17 mouse cellular contexts compared by ENCODE assay signal in the genomic region with DNA sequence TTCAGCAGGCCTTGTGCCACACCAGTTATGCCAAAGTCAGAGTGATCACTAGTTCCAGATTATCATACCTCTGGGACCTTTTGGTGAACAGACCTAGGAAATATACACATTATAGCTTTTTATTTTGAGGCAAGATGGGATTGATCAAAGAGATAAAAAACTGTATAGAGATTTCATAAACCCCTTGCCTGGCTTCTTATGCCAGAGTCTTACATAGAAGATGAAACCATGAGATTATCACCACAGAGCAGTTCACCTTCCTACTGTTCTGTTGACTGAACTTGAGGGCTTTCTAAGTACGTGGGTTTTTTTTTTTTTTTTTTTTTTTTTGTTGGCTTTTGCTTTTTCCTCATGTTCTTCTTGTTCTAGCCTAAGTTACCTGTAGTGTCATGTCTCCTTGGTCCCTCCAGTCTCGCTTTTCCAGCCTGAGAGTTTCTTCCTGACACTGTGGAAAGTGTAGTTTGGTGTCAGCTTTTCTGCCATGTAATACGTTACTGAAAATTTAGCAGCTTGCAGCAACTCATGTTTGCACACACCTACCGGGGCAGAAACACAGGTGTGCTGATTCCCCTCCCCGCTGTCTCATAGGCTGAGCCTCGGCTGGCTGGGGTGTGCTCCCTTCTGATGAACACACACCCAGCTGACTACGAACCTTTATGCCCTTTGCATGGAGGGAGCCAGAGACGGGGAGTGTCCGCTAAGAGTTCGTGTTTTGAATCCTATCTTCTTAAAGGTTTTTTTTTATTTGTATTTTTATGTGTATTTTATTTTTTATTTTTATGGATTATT. TPM values are rescaled to one million over a fixed set of nuclear protein-coding genes. Genes with fewer than 3 reads are reported as not detected.
DNase-seq lines count a peak whose midpoint lies in the region; ATAC-seq and TF ChIP-seq lines count a peak whose summit lies in the region.
"Had no signal": no experiment of that assay in that cellular context is flagged by ENCODE, and none has a peak within 500 bp of the region (broad histone marks: within the 10 kb centered on the region; RNA-seq: fewer than 3 reads in every experiment).

No protein-coding gene starts in this region.

- no peak for TF ChIP-seq CTCF in heart, postnatal 0 days (IDR thresholded peaks at IDR 0.05; ENCODE audit: low read depth)
- TF ChIP-seq CTCF in stomach, postnatal 0 days (IDR thresholded peaks at IDR 0.05; ENCODE audit: low read depth): no peak

- no peak overlapping the region; the same call in 1 of the 2 replicates for H3K4me2 ChIP-seq in heart, postnatal 0 days (ENCODE audit: low read depth, low read length)
- H3K4me2 ChIP-seq in liver, embryonic 11.5 days: peak overlapping the region; percentile 88
- no peak overlapping the region for H3K4me2 ChIP-seq in stomach, postnatal 0 days (replicated peaks; ENCODE audit: low read depth)
- H3K4me2 ChIP-seq: embryonic facial prominence, embryonic 12.5 days; neural tube, embryonic 13.5 days had no signal

- H3K4me1 ChIP-seq in heart, postnatal 0 days (ENCODE audit: control insufficient read depth, insufficient read depth): peaks cover 13% of the 10 kb centered on the region; the same call in 1 of the 2 replicates
- H3K4me1 ChIP-seq in liver, embryonic 11.5 days (replicated peaks; ENCODE audit: control insufficient read depth, insufficient read depth, low read length): peaks cover 12% of the 10 kb centered on the region
- H3K4me1 ChIP-seq in stomach, postnatal 0 days (replicated peaks; ENCODE audit: control insufficient read depth, insufficient read depth): no peaks in the 10 kb centered on the region

- H3K9me3 ChIP-seq in heart, postnatal 0 days (replicated peaks; ENCODE audit: control insufficient read depth, low read length): no peaks in the 10 kb centered on the region
- no peaks in the 10 kb centered on the region for H3K9me3 ChIP-seq in liver, embryonic 11.5 days (ENCODE audit: control insufficient read depth, low read length)
- H3K9me3 ChIP-seq in stomach, postnatal 0 days (ENCODE audit: control insufficient read depth, low read length): no peaks in the 10 kb centered on the region
- H3K9me3 ChIP-seq: embryonic facial prominence, embryonic 12.5 days; forebrain, embryonic 10.5 days; hindbrain, embryonic 10.5 days; neural tube, embryonic 13.5 days had no signal

- no peak overlapping the region for H3K9ac ChIP-seq in heart, postnatal 0 days (replicated peaks; ENCODE audit: low read depth, low read length)
- peak overlapping the region; percentile 30 for H3K9ac ChIP-seq in liver, embryonic 11.5 days (ENCODE audit: low read depth, low read length)
- H3K9ac ChIP-seq in stomach, postnatal 0 days (ENCODE audit: low read length): no peak overlapping the region
- H3K9ac ChIP-seq: embryonic facial prominence, embryonic 12.5 days; neural tube, embryonic 13.5 days had no signal

- no peak overlapping the region for H3K4me3 ChIP-seq in heart, postnatal 0 days (ENCODE audit: low read depth, low read length)
- H3K4me3 ChIP-seq in liver, embryonic 11.5 days (ENCODE audit: low read depth, low read length): peak overlapping the region; percentile 37
- H3K4me3 ChIP-seq in stomach, postnatal 0 days (ENCODE audit: low read depth, low read length): no peak overlapping the region
- H3K4me3 ChIP-seq: embryonic facial prominence, embryonic 12.5 days; forebrain, embryonic 10.5 days; hindbrain, embryonic 10.5 days; neural tube, embryonic 13.5 days had no signal

- no peak for DNase-seq in heart, postnatal 0 days (ENCODE audit: low spot score)
- DNase-seq in heart, adult 9 months (ENCODE audit: low spot score in 2 of 2): no peak
- DNase-seq in liver, embryonic 11.5 days (ENCODE audit: low spot score): no peak
- peak; percentile 34 for DNase-seq in stomach, postnatal 0 days (ENCODE audit: low spot score)
- DNase-seq in layer of hippocampus, postnatal 14 days (ENCODE audit: low spot score in 2 of 2): no peak
- DNase-seq in B cell, adult 2 months: no peak
- no peak for DNase-seq in left cerebral cortex, adult 8-10 months (ENCODE audit: low spot score in 2 of 2)
- DNase-seq: cerebellum, adult 11-12 months; gastrocnemius, postnatal 36 days; kidney, adult 9 months; kidney, postnatal 4 days; lung, postnatal 14 days had no signal

- H3K36me3 ChIP-seq in heart, postnatal 0 days (replicated peaks; ENCODE audit: control insufficient read depth, insufficient read depth, low read length): peaks cover 11% of the 10 kb centered on the region; the same call in 1 of the 2 replicates
- H3K36me3 ChIP-seq in liver, embryonic 11.5 days (ENCODE audit: control insufficient read depth, insufficient read depth, low read length): peaks cover 15% of the 10 kb centered on the region
- H3K36me3 ChIP-seq in stomach, postnatal 0 days (ENCODE audit: control insufficient read depth, insufficient read depth, low read length): no peaks in the 10 kb centered on the region

- no peak for ATAC-seq in heart, postnatal 0 days (ENCODE audit: insufficient read depth, low read depth)
- ATAC-seq in liver, embryonic 11.5 days (replicated peaks; ENCODE audit: low FRiP score): no peak
- ATAC-seq in stomach, postnatal 0 days (ENCODE audit: low FRiP score, low TSS enrichment): no peak
- ATAC-seq: activated CD4-positive, CD25-positive, alpha-beta regulatory T cell, adult 4 months had no signal

- TF ChIP-seq EP300 in heart, postnatal 0 days (IDR thresholded peaks at IDR 0.05; ENCODE audit: low read depth): no peak
- no peak for TF ChIP-seq EP300 in stomach, postnatal 0 days (optimal IDR thresholded peaks at IDR 0.05)

- H3K27me3 ChIP-seq in heart, postnatal 0 days (ENCODE audit: control insufficient read depth, insufficient read depth, low read length): no peaks in the 10 kb centered on the region
- H3K27me3 ChIP-seq in liver, embryonic 11.5 days (replicated peaks; ENCODE audit: control insufficient read depth, insufficient read depth, low read length): no peaks in the 10 kb centered on the region
- no peaks in the 10 kb centered on the region for H3K27me3 ChIP-seq in stomach, postnatal 0 days (ENCODE audit: control insufficient read depth, insufficient read depth, low read length)
- H3K27me3 ChIP-seq: embryonic facial prominence, embryonic 12.5 days; neural tube, embryonic 13.5 days had no signal

- H3K27ac ChIP-seq in heart, postnatal 0 days (ENCODE audit: low read depth): peak overlapping the region; percentile 8; the same call in 1 of the 2 replicates
- peak overlapping the region; percentile 94 for H3K27ac ChIP-seq in liver, embryonic 11.5 days (ENCODE audit: low read depth, low read length)
- H3K27ac ChIP-seq in stomach, postnatal 0 days (replicated peaks): no peak overlapping the region
- H3K27ac ChIP-seq: embryonic facial prominence, embryonic 12.5 days; forebrain, embryonic 10.5 days; hindbrain, embryonic 10.5 days; neural tube, embryonic 13.5 days had no signal

- WGBS in heart, postnatal 0 days: 85% methylated on average over 10 of the region's 10 CpGs
- WGBS in liver, embryonic 11.5 days: 75% methylated on average over 10 of the region's 10 CpGs
- WGBS in stomach, postnatal 0 days: 69% methylated on average over 10 of the region's 10 CpGs

RNA-seq across cellular contexts. Expression of a gene that starts 4.3 kb away (rescaled TPM):
- 1.1 and 2.3 TPM in 2 replicates for total RNA-seq in heart, postnatal 0 days (2014; rRNA removed; ENCODE audit: low replicate concordance)
- 4.7 and 5.1 TPM in 2 replicates for polyA plus RNA-seq in heart, postnatal 0 days (2015; fragmentation: Nextera tagmentation; extraction: Ambion mirVana)
- 133 and 139 TPM in 2 replicates for polyA plus RNA-seq in liver, embryonic 11.5 days (2014; fragmentation: Nextera tagmentation; extraction: Ambion mirVana)
- 4.0 and 5.0 TPM in 2 replicates for polyA plus RNA-seq in stomach, postnatal 0 days (2015; fragmentation: Nextera tagmentation; extraction: Ambion mirVana)
- total RNA-seq in layer of hippocampus, postnatal 14 days (2021): 1 to 10 TPM; 1.3 to 3.0 TPM
- 1 to 10 TPM in 2 of 4 experiments, under 1 TPM in 2; 0.55 to 1.4 (median 1.0) TPM for total RNA-seq in left cerebral cortex, adult 8-10 months (2022)

RNA-seq across cellular contexts. Expression of a gene that starts 49.9 kb away (rescaled TPM):
- 0.76 and 9.7 TPM in 2 replicates for total RNA-seq in heart, postnatal 0 days (2014; rRNA removed; ENCODE audit: low replicate concordance)
- polyA plus RNA-seq in heart, postnatal 0 days (2015; fragmentation: Nextera tagmentation; extraction: Ambion mirVana): 6.3 and 8.4 TPM in 2 replicates
- 17.9 and 19.1 TPM in 2 replicates for polyA plus RNA-seq in liver, embryonic 11.5 days (2014; fragmentation: Nextera tagmentation; extraction: Ambion mirVana)
- polyA plus RNA-seq in stomach, postnatal 0 days (2015; fragmentation: Nextera tagmentation; extraction: Ambion mirVana): 9.6 and 10.8 TPM in 2 replicates
- 10 to 100 TPM in 1 of 2 experiments, 1 to 10 TPM in 1; 9.1 to 10.8 TPM for total RNA-seq in layer of hippocampus, postnatal 14 days (2021)
- 10 to 100 TPM; 12.2 to 13.3 (median 12.5) TPM for total RNA-seq in left cerebral cortex, adult 8-10 months (2022)
